Mouse (Mus musculus) NIH3T3 (cell line): Measurements from ENCODE around the gene Olfr248.
"Not testable (repeated sequence)": the region's sequence is repeated elsewhere in the genome, so short reads cannot be mapped to it uniquely, and the experiment has no call there.

Experiments used
- DNase-seq: peaks from one replicate; pipeline ENCODE4 v3.0.0-alpha.2; 2012; ENCODE audit warnings: low read depth

Gene Olfr248

GRCm38 (mm10) chr1:174390746-174391145 lies at the start of gene Olfr248:
Gene Olfr248 (plus strand): TSS chr1:174391046.
- DNase-seq = no peak

GRCm38 (mm10) chr1:174353636-174354035 lies 37.2 kb upstream of the Olfr248 start:
- not testable (repeated sequence) for DNase-seq

DNA sequence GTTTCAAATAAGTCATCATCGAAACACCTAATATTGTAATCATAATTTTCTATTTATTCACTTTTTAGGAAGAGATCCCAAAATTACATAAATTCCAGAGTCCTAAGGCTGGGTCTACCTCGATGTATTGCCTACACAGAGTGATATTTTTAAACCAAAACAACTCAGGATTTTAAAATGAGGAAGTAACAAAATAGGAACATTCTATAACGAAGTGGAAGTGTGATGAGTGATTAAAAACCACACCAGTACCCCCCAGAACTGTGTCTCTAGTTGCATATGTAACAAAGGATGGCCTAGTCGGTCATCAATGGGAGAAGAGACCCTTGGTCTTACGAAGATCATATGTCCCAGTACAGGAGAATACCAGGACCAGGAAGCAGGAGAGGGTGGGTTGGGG lies 36.2 kb upstream of the Olfr248 start:
- DNase-seq = no peak

GRCm38 (mm10) chr1:174364882-174365451 lies 25.9 kb upstream of the Olfr248 start, which contains the start of gene Olfr417:
Gene Olfr417 (plus strand): TSS chr1:174365122.
- DNase-seq = no peak

GRCm38 (mm10) chr1:174373799-174374198 lies 17.0 kb upstream of the Olfr248 start:
- no peak for DNase-seq

- no peak for DNase-seq
Observed at GRCm38 (mm10) chr1:174422959-174423358, 32.1 kb downstream of the Olfr248 start.

- DNase-seq = no peak
Observed at GRCm38 (mm10) chr1:174423764-174424163, 32.9 kb downstream of the Olfr248 start, which contains the start of gene Olfr414. Gene Olfr414 (plus strand): TSS chr1:174424064.

DNA sequence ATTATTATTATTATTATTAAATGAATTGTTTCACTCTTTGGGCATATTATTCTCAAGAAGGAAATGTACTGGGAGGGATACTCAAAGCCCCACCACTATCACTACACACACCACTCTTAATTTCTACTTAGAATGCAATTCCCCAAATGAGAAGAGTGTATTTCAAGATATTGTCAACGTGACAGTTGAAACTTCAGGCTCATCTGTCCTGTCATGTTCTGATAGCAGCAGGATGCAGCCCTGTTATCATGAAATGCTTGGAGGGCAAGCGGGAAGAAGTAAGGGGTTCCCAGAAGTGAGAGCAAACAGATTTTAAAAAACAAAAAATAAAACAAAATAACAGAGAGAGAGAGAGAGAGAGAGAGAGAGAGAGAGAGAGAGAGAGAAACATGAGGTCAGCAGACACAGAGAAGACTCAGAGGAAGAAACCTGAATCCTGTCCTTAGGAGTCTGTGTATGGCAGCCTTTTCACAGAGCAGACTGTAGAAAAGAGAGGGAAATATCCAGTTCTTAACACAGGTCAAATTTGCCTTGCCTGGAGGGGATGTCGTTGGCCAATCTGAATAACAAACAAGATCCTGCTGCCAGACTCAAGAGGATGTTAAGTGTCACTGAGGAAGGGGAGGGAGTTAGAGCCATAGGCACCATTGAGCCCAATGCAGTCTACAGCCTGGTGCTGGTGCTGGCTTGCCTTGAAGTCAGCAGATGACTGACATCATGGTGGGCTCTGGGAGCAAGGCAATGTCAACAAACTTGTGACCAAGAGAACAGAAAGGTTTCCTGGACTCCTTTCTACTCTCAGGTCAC lies 35.5 kb downstream of the Olfr248 start:
- DNase-seq = no peak

- no peak for DNase-seq
Observed at GRCm38 (mm10) chr1:174427402-174427801, 36.6 kb downstream of the Olfr248 start.

DNA sequence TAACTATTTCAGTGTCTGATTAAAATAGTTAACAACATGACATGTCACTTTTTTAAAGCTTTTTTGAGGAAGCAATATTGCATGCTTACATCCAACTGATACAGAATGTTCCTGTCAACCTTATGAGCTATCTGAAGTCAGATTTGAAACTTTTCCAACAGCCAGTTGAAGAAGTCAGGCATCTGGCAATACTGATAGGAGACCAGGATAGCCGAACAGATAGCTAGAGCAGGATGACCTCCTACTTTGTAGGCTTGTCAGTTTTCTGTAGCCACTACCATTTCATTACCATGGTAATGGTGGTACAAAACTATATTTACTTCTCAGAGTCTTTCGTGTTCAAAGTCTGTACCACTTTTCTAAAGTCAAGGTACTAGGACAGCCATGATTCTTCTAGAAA lies 37.6 kb downstream of the Olfr248 start:
- DNase-seq = no peak

DNA sequence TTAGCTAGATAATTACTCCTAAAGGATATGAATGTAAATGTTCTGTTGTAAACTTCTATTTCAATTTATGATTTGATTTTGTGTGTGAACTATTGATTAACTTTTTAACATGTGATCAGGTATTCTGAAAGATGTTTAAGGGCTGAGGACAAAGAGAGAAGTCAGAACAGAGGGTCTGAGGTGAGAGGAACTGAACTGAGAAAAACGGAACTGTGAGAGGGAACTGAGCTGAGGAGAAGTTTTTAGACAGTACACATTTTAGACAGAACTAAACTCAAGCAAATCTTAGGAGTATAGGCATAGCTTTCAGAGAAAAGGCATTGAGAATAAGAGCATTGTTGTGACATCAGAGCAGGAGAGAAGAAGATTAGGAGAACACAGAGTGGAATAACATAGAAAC lies 43.3 kb downstream of the Olfr248 start:
- no peak for DNase-seq
